Mouse (Mus musculus) ES-CJ7 (cell line): ENCODE measurements around the gene Ptprd.

Experiments
- DNase-seq: peaks from one replicate; pipeline ENCODE4 v3.0.0; 2011; ENCODE audit warnings: low read depth, low spot score

Ptprd gene

GRCm38 (mm10) chr4:77558404-77559202 is 653.2 kb downstream of the Ptprd start:
- peak; percentile 56 for DNase-seq

GRCm38 (mm10) chr4:77555841-77556240 is 655.9 kb downstream of the Ptprd start:
- no peak for DNase-seq

- no peak for DNase-seq
These were observed 673.9 kb downstream of the Ptprd start for GRCm38 (mm10) chr4:77537843-77538242.

- DNase-seq: no peak
These were observed 674.4 kb downstream of the Ptprd start for GRCm38 (mm10) chr4:77537336-77537735.

- DNase-seq: no peak
These were observed 676.2 kb downstream of the Ptprd start for GRCm38 (mm10) chr4:77535601-77536000.

- no peak for DNase-seq
These were observed 677.2 kb downstream of the Ptprd start for GRCm38 (mm10) chr4:77534553-77534952.

- peak; percentile 67 for DNase-seq
These were observed 692.6 kb downstream of the Ptprd start for GRCm38 (mm10) chr4:77519166-77519565.

- DNase-seq: no peak
These were observed 697.7 kb downstream of the Ptprd start for GRCm38 (mm10) chr4:77513914-77514628.

- DNase-seq: no peak
These were observed 698.7 kb downstream of the Ptprd start for GRCm38 (mm10) chr4:77513041-77513440.

- DNase-seq: no peak
These were observed 757.7 kb downstream of the Ptprd start for GRCm38 (mm10) chr4:77454049-77454448.

- no peak for DNase-seq
These were observed 812.6 kb downstream of the Ptprd start for GRCm38 (mm10) chr4:77399146-77399545.

GRCm38 (mm10) chr4:77361728-77362127 is 850.0 kb downstream of the Ptprd start:
- no peak for DNase-seq

- no peak for DNase-seq
These were observed 884.6 kb downstream of the Ptprd start for GRCm38 (mm10) chr4:77327198-77327597.

- no peak for DNase-seq
These were observed 894.6 kb downstream of the Ptprd start for GRCm38 (mm10) chr4:77317060-77317680.

GRCm38 (mm10) chr4:77316644-77317043 is 895.1 kb downstream of the Ptprd start:
- no peak for DNase-seq

- peak; percentile 96 for DNase-seq
These were observed 901.5 kb downstream of the Ptprd start for GRCm38 (mm10) chr4:77310127-77310788.

- no peak for DNase-seq
These were observed 928.3 kb downstream of the Ptprd start for GRCm38 (mm10) chr4:77283423-77283822.

GRCm38 (mm10) chr4:77277913-77278312 is 933.8 kb downstream of the Ptprd start:
- DNase-seq: no peak

- DNase-seq: no peak
These were observed 951.8 kb downstream of the Ptprd start for GRCm38 (mm10) chr4:77259972-77260290.

- DNase-seq: no peak
These were observed 952.4 kb downstream of the Ptprd start for GRCm38 (mm10) chr4:77259250-77259971.

- DNase-seq: no peak
These were observed 960.6 kb downstream of the Ptprd start for GRCm38 (mm10) chr4:77251188-77251587.
